9 mouse cellular contexts compared by ENCODE assay signal in the genomic region with DNA sequence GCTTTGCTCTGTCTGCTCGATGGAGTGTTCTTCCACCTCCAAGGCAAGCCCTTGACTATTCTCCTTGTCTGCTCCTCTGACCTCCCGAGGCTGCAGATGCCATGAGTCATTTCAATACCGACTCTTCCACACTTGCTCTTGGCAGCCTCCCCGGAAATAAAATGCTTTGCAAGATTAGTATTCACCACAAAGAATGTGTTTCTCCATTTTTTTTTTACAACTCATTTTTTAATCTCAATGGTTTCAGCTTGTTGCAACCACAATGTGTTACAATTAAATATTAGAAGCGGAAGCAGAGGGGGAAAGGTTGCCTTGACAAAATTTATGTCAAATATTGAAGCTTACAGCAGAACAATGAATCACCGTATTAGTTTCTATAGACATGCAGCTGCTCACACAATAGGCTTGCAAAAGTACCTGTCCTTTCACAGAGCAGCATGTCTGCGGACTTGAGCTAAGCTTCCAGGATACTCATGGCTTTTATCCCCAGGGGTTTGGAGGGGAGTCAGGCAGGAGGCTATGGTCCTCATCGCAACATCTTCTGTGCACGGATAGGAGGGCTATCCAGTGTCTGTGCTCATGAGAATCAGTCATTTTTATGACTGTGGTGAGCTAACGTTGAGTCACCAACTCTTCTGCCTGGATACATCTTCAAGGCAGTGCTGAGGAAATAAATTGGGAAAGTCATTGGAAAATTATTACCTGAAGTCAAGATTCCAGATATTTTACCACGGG.
DNase-seq lines count a peak whose midpoint lies in the region; ATAC-seq and TF ChIP-seq lines count a peak whose summit lies in the region.
"Had no signal": no experiment of that assay in that cellular context is flagged by ENCODE, and none has a peak within 500 bp of the region (broad histone marks: within the 10 kb centered on the region; RNA-seq: fewer than 3 reads in every experiment).

No protein-coding gene starts in this region.

- DNase-seq in kidney, postnatal 0 days (ENCODE audit: low spot score): peak; percentile 62
- DNase-seq in kidney, adult 8-10 months: no peak
- DNase-seq in MEL (ENCODE audit: low read depth, low spot score): peak; percentile 98
- DNase-seq in lung, postnatal 36 days: peak; percentile 64
- no peak for DNase-seq in thymus, postnatal 36 days
- no peak for DNase-seq in midbrain, embryonic 10.5 days (ENCODE audit: low spot score)
- no peak for DNase-seq in cerebellum, adult 2 months

- no peak overlapping the region for H3K27ac ChIP-seq in kidney, postnatal 0 days
- peak overlapping the region; percentile 53 for H3K27ac ChIP-seq in MEL (ENCODE audit: control insufficient read depth, low read depth, low read length)
- H3K27ac ChIP-seq in midbrain, embryonic 10.5 days (replicated peaks): no peak overlapping the region
- H3K27ac ChIP-seq in cerebellum, adult 2 months (ENCODE audit: insufficient read depth, low read length): no peak overlapping the region
- H3K27ac ChIP-seq: lung, embryonic 15.5 days had no signal

- no peak for TF ChIP-seq CTCF in kidney, postnatal 0 days (IDR thresholded peaks at IDR 0.05; ENCODE audit: low read depth)
- no peak for TF ChIP-seq CTCF in MEL (IDR thresholded peaks at IDR 0.05 in 2 of 3, conservative IDR thresholded peaks at IDR 0.05 in 1 of 3; ENCODE audit: control insufficient read depth in 1 of 3, insufficient read depth in 1 of 3, low read depth in 2 of 3, low read length in 3 of 3, poor library complexity in 1 of 3, severe bottlenecking in 1 of 3)
- no peak for TF ChIP-seq CTCF in cerebellum, adult 2 months (IDR thresholded peaks at IDR 0.05; ENCODE audit: borderline replicate concordance, insufficient read depth, low read depth, low read length)

- no peaks in the 10 kb centered on the region for H3K27me3 ChIP-seq in kidney, postnatal 0 days (ENCODE audit: insufficient read depth, low read length)
- no peaks in the 10 kb centered on the region for H3K27me3 ChIP-seq in MEL (ENCODE audit: control insufficient read depth in 1 of 2, insufficient read depth in 2 of 2, low read length in 2 of 2)
- H3K27me3 ChIP-seq in midbrain, embryonic 10.5 days (ENCODE audit: low read depth, poor library complexity, severe bottlenecking): no peaks in the 10 kb centered on the region
- no peaks in the 10 kb centered on the region for H3K27me3 ChIP-seq in cerebellum, adult 2 months (ENCODE audit: control insufficient read depth, insufficient read depth, low read length)
- H3K27me3 ChIP-seq: lung, embryonic 15.5 days had no signal

- no peaks in the 10 kb centered on the region for H3K79me2 ChIP-seq in MEL (ENCODE audit: control insufficient read depth, insufficient read depth, low read length, poor library complexity)

- H3K9ac ChIP-seq in kidney, postnatal 0 days (ENCODE audit: low read depth, low read length): no peak overlapping the region
- peak overlapping the region; percentile 5; the same call in 1 of the 2 replicates for H3K9ac ChIP-seq in MEL (ENCODE audit: control insufficient read depth, low read depth, low read length, poor library complexity, severe bottlenecking)
- H3K9ac ChIP-seq: lung, embryonic 15.5 days had no signal

- ATAC-seq in kidney, postnatal 0 days (replicated peaks; ENCODE audit: low FRiP score, low read depth): no peak
- peak; percentile 89 for ATAC-seq in common myeloid progenitor, adult 5-6 weeks (replicated peaks; ENCODE audit: low read depth, poor library complexity, severe bottlenecking)

- no peaks in the 10 kb centered on the region for H3K36me3 ChIP-seq in kidney, postnatal 0 days (ENCODE audit: insufficient read depth, low read length)
- peaks cover 0 to 14% of the 10 kb centered on the region in 2 experiments; a peak in 2 of 4 replicates for H3K36me3 ChIP-seq in MEL (ENCODE audit: control insufficient read depth in 1 of 2, insufficient read depth in 2 of 2, low read length in 2 of 2)
- H3K36me3 ChIP-seq in midbrain, embryonic 10.5 days: no peaks in the 10 kb centered on the region
- H3K36me3 ChIP-seq: lung, embryonic 15.5 days had no signal

- H3K4me3 ChIP-seq in kidney, postnatal 0 days (replicated peaks; ENCODE audit: low read depth, low read length): no peak overlapping the region
- no peak overlapping the region for H3K4me3 ChIP-seq in MEL (ENCODE audit: control insufficient read depth in 1 of 2, insufficient read depth in 1 of 2, low read depth in 2 of 2, low read length in 2 of 2)
- H3K4me3 ChIP-seq in midbrain, embryonic 10.5 days: no peak overlapping the region
- no peak overlapping the region for H3K4me3 ChIP-seq in cerebellum, adult 2 months (replicated peaks; ENCODE audit: insufficient read depth, low read depth, low read length)
- H3K4me3 ChIP-seq: lung, embryonic 15.5 days had no signal

- TF ChIP-seq RAD21 in MEL (IDR thresholded peaks at IDR 0.05; ENCODE audit: low read depth, low read length): peak; percentile 7

- no peak for TF ChIP-seq POLR2A in MEL (IDR thresholded peaks at IDR 0.05; ENCODE audit: control insufficient read depth in 1 of 2, insufficient read depth in 1 of 2, low read depth in 1 of 2, low read length in 2 of 2, poor library complexity in 1 of 2)
- no peak for TF ChIP-seq POLR2A in cerebellum, adult 2 months (IDR thresholded peaks at IDR 0.05; ENCODE audit: borderline replicate concordance, insufficient read depth, low read length)

- no peaks in the 10 kb centered on the region for H3K9me3 ChIP-seq in kidney, postnatal 0 days (replicated peaks; ENCODE audit: low read length)
- H3K9me3 ChIP-seq in MEL (replicated peaks; ENCODE audit: insufficient read depth, low read length): no peaks in the 10 kb centered on the region
- H3K9me3 ChIP-seq in midbrain, embryonic 10.5 days (replicated peaks): no peaks in the 10 kb centered on the region
- H3K9me3 ChIP-seq: lung, embryonic 15.5 days had no signal

- TF ChIP-seq EP300 in MEL (IDR thresholded peaks at IDR 0.05; ENCODE audit: low read depth in 1 of 2, low read length in 2 of 2): peak; percentile 97 to 100

- no peaks in the 10 kb centered on the region for H3K4me1 ChIP-seq in kidney, postnatal 0 days (replicated peaks; ENCODE audit: insufficient read depth, low read length)
- peaks cover 8 to 19% of the 10 kb centered on the region in 2 experiments for H3K4me1 ChIP-seq in MEL (ENCODE audit: control insufficient read depth in 1 of 2, insufficient read depth in 2 of 2, low read length in 2 of 2)
- peaks cover 4% of the 10 kb centered on the region for H3K4me1 ChIP-seq in midbrain, embryonic 10.5 days
- no peaks in the 10 kb centered on the region; the same call in 1 of the 2 replicates for H3K4me1 ChIP-seq in cerebellum, adult 2 months (ENCODE audit: control insufficient read depth, insufficient read depth, low read length)
- H3K4me1 ChIP-seq: lung, embryonic 15.5 days had no signal

- H3K4me2 ChIP-seq in kidney, postnatal 0 days (ENCODE audit: low read length): no peak overlapping the region
- H3K4me2 ChIP-seq: lung, embryonic 15.5 days had no signal

- 47% methylated on average over 11 of the region's 11 CpGs for WGBS in kidney, postnatal 0 days
- 87% methylated on average over 11 of the region's 11 CpGs for WGBS in midbrain, embryonic 10.5 days
- 47% methylated on average over 11 of the region's 11 CpGs for WGBS in cerebellum, adult 2 months

TF ChIP-seq in MEL, 35 proteins besides CTCF, POLR2A, EP300 and RAD21 (continues in another document):
- TF ChIP-seq ETS1 (IDR thresholded peaks at IDR 0.05; ENCODE audit: low read depth, low read length): peak; percentile 95
- TF ChIP-seq MAX (IDR thresholded peaks at IDR 0.05; ENCODE audit: low read length): peak; percentile 76
- no peak for TF ChIP-seq CHD1 (IDR thresholded peaks at IDR 0.05; ENCODE audit: low read depth, low read length)
- peak; percentile 58; the same call in 1 of the 2 replicates for TF ChIP-seq HCFC1 (IDR thresholded peaks at IDR 0.05; ENCODE audit: low read depth, low read length)
- TF ChIP-seq SMC3 (IDR thresholded peaks at IDR 0.05; ENCODE audit: low read depth, low read length): peak; percentile 39
- TF ChIP-seq ZC3H11A (IDR thresholded peaks at IDR 0.05; ENCODE audit: low read depth, low read length): no peak
- TF ChIP-seq E2F4 (IDR thresholded peaks at IDR 0.05; ENCODE audit: borderline replicate concordance, low read depth, low read length): no peak
- no peak for TF ChIP-seq GABPA (IDR thresholded peaks at IDR 0.05; ENCODE audit: low read depth, low read length)
- no peak for TF ChIP-seq ZMIZ1 (IDR thresholded peaks at IDR 0.05; ENCODE audit: low read depth, low read length)
- TF ChIP-seq TBP (IDR thresholded peaks at IDR 0.05; ENCODE audit: low read depth, low read length): peak; percentile 90
- no peak for TF ChIP-seq UBTF (IDR thresholded peaks at IDR 0.05; ENCODE audit: borderline replicate concordance, insufficient read depth, low read depth, low read length)
- TF ChIP-seq USF2 (IDR thresholded peaks at IDR 0.05; ENCODE audit: borderline replicate concordance in 1 of 2, insufficient read depth in 1 of 2, low read depth in 1 of 2, low read length in 2 of 2): no peak
- TF ChIP-seq KAT2A (conservative IDR thresholded peaks at IDR 0.05; ENCODE audit: low read depth, low read length): no peak
- no peak for TF ChIP-seq CHD2 (IDR thresholded peaks at IDR 0.05; ENCODE audit: low read length)
- TF ChIP-seq NELFE (IDR thresholded peaks at IDR 0.05; ENCODE audit: low read depth, low read length): no peak
- TF ChIP-seq TCF12 (IDR thresholded peaks at IDR 0.05; ENCODE audit: low read depth, low read length): peak; percentile 96
- TF ChIP-seq MAZ (IDR thresholded peaks at IDR 0.05; ENCODE audit: low read depth, low read length): no peak
- no peak for TF ChIP-seq MEF2A (IDR thresholded peaks at IDR 0.05; ENCODE audit: extremely low read depth, insufficient replicate concordance, low read depth, low read length, poor library complexity, severe bottlenecking)
- peak; percentile 93 for TF ChIP-seq MYC (IDR thresholded peaks at IDR 0.05; ENCODE audit: low read depth, low read length)
- no peak for TF ChIP-seq USF1 (IDR thresholded peaks at IDR 0.05; ENCODE audit: low read depth, low read length)
- TF ChIP-seq BHLHE40 (IDR thresholded peaks at IDR 0.05; ENCODE audit: borderline replicate concordance, low read depth, low read length): peak; percentile 54
- TF ChIP-seq GATA1 (IDR thresholded peaks at IDR 0.05; ENCODE audit: low read depth, low read length): peak; percentile 97
- no peak for TF ChIP-seq NRF1 (IDR thresholded peaks at IDR 0.05; ENCODE audit: insufficient read depth, low read depth, low read length, poor library complexity, severe bottlenecking)
- TF ChIP-seq POLR2AphosphoS5 (IDR thresholded peaks at IDR 0.05; ENCODE audit: borderline replicate concordance, low read depth, low read length): no peak
- TF ChIP-seq POLR2AphosphoS2 (IDR thresholded peaks at IDR 0.05; ENCODE audit: low read length): no peak
- peak; percentile 73; the same call in 1 of the 2 replicates for TF ChIP-seq MAFK (IDR thresholded peaks at IDR 0.05; ENCODE audit: borderline replicate concordance, low read depth, low read length)
- TF ChIP-seq ZNF384 (IDR thresholded peaks at IDR 0.05; ENCODE audit: low read depth, low read length): peak; percentile 97
- no peak for TF ChIP-seq ZKSCAN1 (IDR thresholded peaks at IDR 0.05; ENCODE audit: low read depth, low read length)

Comparison
In these comparisons a context has a peak if more than half of its experiments do, and no peak if none do; other contexts are left out.
1. DNase-seq: peak in kidney, postnatal 0 days (single experiment), MEL (single experiment) and lung, postnatal 36 days (single experiment); none in kidney, adult 8-10 months (0 of 2), thymus, postnatal 36 days (0 of 2), midbrain, embryonic 10.5 days (single experiment) and cerebellum, adult 2 months (0 of 2).